Mouse (Mus musculus) frontal cortex, adult (tissue): ENCODE measurements around the gene Celf2.

Source experiments
- ATAC-seq: cut with Nextera tagmentation; 2 replicates; pipeline ENCODE4 v1.9.2; 2017; ENCODE audit warnings: mild to moderate bottlenecking, moderate library complexity, mixed read lengths; ENCODE audit not compliant: low TSS enrichment

Gene Celf2

DNA sequence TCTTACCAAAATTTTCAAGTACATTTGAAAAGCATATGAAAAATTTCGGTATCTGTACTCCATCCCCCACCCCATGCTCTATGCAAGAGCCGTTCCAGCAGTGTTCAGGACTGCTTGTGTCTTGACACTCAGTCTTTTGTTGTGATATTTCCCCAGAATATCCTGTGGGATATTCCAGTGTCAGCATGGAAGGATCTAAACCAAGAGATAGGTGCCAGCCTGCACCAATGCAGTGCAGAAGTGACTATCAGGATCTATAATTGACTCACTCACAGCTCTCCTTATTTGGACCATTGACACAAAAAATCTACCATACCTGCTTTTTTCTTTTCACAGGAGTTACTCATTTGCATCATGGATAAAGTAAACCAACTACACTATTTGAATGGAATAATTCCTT, 116.9 kb downstream of the Celf2 start:
- peak; percentile 24; the same call in 1 of the 2 replicates for ATAC-seq

DNA sequence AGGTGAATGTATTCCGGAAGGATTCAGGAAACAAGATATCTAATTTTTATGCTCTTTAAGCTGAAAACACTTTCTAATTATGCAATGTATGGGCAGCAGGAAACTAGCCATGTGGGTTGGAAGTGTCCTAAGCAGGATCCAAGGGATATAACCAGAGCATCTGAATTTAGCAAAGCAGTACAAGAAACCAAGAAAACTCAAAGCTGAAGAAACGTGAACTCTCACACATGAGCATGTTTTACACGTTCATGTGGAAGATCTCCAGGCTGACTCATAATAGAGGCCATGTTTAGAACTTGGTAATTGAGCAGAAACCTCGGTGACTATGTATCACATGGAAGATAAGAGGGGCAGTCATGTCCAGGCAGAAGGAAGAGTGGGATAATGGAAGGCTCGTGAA, 120.1 kb downstream of the Celf2 start:
- peak; percentile 75 for ATAC-seq

DNA sequence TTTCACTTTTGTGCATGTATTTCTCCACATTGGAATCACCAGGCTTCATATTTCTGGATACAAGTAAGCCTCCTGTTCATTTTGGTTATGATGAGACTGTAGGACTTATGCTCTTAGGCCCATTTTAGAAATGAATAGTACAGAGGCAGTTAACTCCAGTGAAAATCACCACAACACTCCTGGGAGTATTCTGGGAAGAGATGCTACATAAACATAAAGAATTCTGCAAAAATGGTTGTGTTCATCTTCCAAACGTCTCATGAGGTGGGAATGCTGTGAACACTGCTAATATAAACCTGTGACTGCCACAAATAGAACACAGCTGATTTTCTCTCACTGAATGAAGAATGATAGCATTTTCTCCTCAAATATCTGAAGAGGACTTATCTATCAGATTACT, 130.6 kb downstream of the Celf2 start:
- ATAC-seq, result peak; percentile 74

DNA sequence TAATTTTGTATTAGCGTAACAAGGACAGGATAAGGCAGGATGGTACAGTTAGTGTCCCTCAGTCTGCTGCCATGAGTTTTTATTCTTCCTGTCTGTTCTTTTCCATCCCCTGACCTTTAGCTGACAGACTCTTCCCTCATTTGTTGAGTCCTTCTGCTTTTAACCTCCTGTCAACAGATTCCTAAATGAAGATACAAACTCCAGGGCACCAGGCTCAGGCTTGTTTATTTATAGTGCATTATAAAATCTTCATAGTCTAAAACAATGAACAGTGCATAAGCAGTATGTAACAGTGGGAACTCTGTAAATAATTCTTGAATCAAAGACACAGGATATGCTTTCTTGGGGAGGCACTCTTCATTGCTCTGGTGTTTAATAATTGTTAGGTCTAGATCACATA, 131.5 kb downstream of the Celf2 start:
- no peak for ATAC-seq

DNA sequence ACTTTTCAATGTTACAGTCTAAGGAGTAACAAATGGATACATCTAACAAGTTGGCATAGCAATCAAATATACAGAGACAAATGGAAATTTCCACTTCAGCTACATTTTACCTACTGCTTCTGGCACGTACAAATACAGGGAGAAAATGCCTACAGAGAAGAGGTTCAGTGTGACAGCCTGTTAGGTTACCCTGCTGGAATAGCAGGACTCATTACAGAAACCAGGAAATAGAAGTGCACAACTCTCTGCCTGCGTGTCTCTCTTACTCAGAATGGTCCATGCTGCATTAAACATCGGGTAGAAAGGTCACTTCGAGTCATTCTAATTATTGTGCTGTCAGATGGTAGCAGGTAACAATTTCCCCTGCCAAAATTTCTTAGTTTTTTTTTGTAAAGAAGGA, 141.6 kb downstream of the Celf2 start:
- peak; percentile 70 for ATAC-seq

DNA sequence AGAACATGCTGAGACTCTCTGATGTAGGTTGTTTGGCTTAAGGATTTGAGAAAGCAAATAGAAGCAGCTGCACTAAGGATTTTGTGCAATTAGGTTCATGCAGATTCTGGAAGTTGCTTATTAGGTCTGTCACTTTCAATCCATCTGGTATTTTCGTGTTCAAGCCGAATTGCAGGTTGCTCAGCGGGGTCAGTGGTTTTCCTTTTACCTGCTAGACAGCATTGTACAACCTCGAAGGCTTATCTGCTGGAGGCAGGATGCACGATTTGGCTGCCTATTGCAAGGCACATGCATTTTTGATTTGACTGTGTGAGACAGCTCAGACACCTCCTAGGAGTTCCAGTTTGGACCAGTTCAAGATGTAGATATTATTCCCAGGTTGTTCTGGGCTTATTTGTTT, 149.8 kb downstream of the Celf2 start:
- no peak; the same call in 1 of the 2 replicates for ATAC-seq

DNA sequence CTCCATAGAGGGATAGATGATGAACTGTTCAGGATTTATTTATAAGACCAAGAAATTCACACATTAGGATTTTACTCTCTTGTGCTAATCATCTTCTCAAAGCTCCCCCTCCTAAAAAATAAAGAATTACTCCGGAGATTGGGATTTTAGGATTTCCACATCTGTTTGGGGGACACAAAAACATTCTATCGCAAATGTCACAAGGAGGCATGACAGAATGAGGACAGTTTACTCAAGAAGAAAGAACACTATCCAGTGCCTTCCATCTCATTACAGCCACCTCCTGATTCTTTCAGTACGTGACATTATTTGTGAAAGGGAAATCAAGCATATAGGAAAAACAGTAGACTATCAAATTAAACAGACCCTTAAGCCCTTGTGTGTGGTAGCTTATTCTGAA, 150.5 kb downstream of the Celf2 start:
- no peak for ATAC-seq

DNA sequence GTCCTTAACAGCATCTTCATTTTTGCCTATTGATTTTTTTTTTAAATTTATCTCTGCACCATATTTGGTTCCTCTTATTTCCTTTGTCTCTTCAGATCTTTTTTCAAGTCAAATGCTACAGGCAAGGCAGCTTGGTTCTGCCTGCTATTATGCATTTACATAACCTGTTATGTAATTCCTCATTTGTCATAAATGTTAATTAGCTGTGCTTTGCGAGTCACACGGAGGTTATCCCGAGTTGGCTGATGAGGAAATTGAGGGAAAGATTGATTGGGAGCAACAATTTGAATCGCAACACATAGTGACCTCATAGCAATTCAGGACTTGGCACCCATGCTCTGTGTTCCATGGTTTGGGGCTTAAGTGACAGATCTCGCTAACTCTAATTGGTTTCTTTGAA, 158.1 kb downstream of the Celf2 start:
- peak; percentile 35 for ATAC-seq

DNA sequence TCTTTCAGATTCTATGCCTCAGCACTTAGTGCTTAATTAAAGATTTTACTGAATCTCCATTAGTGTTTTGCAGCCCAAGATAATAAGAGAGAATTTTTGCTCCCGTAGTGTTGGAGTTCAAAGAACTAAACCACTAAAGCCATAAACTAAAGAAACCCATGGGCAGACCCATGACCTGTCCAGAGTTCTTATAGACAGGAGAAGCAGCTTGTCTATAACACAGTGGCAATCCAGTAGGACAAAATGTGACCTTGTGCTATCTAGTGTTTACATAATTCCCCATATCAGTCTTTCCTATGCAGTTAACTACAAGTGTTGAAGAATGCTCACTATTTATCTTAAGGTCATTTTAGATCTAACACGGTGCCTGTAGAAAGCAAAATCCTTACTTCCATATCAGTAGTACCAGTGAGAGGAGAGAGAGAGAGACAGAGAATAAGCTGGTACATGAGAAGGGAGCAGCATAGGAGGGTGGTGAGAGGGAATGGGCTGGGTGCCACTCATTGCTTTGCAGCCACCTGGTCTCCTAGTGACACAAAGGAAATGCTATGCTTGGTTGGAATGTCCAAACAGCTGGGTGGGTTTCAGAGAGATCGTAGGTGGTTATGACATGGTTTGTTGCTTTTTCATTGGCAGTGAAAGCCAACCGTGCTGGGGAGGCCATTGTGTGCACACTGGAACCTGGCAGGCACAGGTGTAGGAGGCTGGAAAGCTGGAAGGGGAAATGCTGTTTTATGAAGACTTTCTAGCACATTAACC, 162.5 kb downstream of the Celf2 start:
- ATAC-seq, result peak; percentile 58

DNA sequence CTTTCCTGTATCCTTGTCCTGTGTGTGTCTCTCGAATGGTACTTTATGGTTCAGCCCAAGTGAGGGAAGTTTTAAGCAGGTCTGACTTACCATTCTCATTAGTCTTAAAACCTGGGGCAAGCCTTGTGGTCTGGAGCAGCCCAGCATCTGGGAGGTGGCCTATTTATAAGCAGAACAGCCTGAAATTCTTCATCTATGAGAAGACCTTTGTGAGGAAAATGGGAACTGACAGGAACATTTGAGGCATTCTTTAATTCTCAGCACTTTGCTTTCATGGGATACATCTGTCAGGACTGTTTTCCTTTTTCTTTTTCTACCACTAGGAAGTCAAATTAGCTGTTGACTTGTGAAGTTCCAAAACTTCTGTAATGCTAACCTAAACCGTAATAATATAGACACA, 164.4 kb downstream of the Celf2 start:
- ATAC-seq, result no peak

DNA sequence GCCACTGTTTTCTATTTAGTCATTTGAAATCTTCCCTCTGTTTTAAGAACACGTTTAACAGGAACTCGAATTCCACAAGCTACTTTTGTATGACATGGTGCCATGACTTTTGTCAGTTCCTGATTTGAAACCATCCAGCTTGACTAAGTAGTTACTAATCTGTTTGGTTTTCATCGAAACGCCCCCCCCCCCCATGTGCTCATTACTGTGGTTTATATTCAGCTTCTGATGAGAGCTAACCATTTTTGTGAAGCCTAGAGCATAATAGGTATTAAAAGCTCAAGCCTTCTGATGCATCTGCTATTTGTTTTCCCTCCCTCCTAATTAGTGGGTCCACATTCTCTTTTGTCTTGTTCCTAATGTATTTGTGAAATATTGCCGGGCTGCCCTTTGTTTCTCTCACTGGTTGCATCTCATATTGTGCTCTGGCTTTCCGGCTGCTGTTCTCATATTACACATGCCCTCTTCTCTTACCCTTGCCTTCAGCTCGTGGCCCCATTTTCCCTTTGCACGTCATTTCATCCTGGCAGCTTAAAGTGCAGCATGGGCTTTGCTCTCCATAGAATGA, 166.4 kb downstream of the Celf2 start:
- no peak for ATAC-seq

DNA sequence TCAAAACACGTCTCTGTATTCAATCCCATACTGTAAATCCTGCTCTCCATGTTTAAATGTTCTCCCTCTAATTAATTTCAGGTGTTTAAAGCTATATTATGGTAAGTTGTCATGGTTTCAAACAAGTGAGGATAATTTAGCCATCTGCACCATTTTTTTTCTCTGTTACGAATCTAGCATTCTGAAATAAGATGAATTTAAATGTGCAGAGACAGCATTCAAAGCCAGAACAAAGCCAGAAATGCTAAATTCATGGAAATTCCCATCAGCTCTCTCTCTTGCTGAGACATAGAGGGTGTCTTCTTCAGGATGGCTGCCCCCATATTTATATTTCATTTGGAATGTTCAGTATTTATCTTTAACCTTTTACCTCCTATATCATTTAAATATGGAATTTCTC, 174.5 kb downstream of the Celf2 start:
- peak; percentile 66 for ATAC-seq

DNA sequence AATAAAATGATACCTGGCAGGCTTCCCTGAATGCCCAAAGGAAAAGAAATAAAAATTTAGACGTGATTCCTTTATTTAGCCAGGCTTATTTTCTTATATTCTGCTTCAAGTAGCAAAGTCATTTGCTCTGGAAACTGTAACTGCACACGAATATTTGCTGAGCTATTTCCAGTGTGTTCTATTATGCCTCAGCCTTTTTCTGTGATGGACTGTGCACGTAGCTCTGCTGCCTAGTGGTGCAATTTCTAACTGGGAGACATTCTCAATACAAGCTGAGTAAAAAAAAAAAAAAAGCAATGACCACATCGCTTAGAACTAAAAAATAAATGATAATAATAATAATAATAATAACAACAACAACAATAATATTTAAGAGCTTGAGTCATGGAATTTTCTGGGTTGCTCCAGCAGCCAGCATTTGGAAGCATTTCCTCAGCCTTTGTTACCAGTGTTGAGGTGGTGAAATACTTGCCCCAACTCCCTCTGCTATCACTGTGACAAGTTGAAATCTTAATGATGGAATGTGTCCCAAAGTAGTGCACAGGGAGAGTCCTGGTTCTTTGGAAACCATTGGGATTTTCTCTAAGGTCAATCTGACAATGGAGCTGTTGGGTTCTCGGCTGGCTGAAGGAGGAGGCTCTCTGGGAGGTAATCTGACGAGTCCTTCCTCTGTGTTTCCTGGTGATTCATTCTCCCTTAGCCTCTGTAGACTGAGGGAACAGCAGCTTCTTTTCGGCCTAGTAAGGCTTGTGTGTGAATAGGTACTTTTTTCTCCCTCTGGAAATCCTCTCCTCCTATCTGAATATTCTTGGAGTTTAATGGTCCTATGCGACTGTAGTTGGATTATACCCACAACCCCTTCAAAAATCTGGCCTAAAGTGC, 181.1 kb downstream of the Celf2 start:
- peak; percentile 63; the same call in 1 of the 2 replicates for ATAC-seq

DNA sequence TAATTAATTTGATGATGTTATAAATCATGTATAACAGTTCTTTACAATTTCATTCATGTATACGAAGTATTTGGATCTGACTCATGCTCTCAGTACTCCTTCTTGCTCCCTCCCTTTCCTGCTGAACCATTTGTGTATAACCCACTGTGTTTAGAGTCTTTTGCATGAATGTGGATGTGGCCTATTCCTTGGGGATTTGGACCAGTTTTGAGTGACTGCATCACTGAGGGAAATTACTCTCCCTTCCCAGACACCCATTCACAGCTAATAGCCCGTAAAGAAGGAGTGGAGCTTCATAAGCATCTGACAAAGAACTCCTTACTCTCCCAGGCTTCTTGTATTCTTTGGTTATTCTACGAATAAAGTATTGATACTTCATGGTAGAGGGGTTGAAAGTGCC, 189.6 kb downstream of the Celf2 start:
- no peak for ATAC-seq

DNA sequence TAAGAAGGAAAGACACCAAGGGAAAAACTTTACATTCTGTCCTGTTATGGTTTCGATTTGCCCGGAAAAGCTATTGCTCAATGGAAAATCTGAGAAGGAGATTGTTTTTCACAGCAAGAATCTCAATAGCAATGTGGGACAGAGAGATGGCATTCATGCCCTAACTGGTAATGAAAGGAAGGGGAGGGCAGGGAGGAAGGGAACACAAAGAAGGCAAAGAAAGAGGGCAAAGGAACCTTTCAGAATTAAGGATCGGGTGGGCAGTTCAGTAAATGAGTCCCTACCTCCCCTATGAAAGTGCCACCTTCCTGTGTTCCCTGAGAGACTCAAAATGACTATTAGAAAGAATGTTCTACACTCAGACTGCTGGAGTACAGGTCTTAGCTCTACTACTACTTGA, 197.6 kb downstream of the Celf2 start:
- no peak for ATAC-seq

DNA sequence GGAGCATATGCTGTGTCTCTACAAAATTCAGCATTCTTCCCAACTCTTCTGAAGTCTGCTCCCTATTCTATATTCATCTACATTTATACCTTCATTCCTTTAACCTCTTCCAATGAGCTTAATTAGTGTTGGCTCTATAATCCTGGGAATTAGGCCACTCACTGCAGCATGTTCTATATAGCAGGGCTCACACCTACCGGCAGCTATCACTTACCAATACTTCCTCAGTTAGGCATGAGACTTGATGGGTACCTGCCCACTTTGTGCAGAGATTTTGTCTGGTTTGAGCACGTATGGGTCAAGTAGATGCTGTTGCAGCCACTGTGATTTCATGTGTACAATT, 198.6 kb downstream of the Celf2 start:
- ATAC-seq, result no peak

DNA sequence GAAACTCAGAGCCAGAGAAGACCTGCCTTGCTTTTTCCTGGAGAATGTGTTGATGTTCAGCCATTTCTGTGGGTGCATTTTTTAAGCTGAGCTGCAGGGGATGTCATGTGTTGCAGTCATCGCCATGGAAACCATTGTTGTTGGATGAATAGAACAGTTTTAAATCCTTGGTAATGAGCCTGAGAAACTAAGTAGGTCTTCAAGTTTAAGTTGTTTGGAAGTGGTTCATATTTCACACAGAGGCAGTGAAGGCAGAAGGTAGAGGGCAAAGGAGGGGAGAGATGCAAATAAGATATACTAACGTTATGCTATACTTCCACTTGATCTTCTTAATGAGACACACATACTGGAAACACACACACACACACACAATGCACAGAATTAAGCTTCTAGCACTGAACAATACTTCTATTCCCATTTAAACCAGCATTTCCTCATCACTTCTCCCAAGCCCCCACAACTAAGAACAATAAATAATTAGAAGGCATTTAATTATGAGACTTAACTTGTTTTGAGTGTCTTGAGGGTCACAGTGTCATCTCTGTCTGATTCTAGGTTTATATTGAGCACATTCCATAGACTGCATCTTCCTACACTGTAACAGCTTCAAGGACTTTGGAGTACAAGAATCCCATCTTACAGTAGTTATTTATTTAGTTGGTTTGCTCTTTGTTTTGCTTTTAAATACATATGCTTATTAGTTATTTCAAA, 199.1 kb downstream of the Celf2 start:
- 0 out of 2 replicates have a peak, but pooled peaks have one; percentile 18 for ATAC-seq

DNA sequence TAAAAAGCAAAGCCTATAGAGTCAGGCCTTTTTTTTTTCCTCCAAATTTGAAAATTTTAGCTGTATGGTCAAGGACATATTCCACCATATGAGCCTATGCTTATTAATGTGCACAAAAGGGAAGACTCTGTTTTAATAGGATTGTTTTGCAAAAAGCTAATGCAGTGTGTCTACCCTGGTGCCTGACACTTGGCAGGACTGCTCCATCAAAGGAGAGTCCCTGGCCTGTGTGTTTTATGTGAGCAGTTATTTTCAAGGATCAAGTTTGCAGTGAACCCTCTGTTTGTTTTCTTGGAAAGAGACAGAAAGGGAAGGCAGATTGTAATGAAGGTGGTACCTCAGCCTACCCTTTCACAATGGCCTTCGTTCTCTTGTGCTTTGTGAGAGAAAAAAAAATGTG, 200.0 kb downstream of the Celf2 start:
- no peak for ATAC-seq

DNA sequence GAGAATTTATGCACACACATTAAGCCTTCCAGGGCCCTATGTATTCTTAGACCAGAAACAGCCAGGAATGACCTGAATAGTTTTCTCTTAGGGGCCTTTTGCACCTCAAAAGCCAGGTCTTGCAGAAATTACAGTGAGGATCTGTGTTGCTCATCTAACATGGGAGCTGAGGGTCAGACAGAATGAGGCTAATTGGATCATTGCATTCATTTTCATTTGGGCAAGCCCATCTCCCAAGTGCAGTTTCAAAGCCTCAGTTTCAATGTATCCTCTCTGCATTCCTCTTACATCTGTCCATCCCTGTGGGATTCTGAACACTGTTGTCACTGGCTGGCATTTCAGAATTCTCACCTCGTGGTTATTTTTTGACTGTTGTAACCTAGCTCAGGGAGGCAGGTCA, 200.6 kb downstream of the Celf2 start:
- ATAC-seq, result no peak

DNA sequence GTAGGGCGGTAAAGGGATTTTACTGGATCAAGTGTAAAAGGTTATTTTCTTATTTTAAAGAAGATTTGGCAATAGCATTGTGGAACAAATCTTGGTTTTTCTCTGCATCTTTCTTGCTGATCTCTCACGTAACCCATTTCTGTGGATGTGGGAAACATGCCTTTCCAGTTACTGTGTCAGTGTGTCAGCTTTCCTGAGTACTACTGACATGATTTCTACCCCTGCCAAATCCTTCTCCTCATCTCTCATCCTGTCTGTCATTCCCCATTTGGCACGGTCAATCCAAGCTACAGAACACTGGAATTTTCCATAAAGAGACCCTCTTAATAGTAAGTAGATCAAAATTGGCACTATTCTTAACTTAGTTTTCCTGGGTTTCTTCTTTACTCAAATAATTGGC, 221.9 kb downstream of the Celf2 start:
- no peak for ATAC-seq

DNA sequence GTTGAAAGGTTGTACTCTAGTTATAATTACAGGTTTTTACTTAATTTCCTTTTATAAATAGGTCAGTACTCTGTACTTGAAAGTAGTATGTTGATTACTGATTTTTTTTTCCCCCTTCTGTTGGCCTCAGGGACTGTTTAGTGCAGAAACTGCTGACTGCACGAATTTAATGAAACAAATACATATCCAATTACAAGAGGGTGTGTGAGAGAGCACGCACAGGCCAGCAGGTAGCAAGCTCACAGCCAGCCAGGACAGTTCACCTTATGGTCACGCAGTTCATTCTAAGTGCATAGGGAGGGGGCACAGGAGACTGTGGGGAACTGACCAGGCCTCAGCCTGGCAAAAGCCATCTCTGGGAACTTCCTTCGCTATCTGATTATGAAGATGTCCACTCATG, 236.1 kb downstream of the Celf2 start:
- no peak for ATAC-seq

DNA sequence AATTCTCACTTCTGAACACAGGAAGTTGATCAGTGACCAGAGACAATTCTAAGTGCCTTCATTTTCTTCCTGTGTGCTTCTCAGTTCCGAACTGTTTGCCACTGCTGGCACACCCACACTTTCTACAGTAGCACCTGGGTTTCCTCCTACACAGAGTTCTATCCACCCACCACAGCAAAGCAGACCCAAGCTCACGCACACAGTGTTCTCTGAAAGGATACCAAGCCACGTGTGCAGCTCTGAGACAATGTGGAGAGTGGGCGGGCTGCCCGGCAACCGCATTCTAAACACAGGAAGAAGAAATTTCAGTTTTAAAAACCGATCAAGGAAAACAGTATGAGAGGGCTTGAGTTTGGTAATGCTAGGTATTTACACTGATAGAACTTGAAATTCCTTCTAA, 239.3 kb downstream of the Celf2 start:
- peak; percentile 97 for ATAC-seq
